Mouse (Mus musculus) brain, embryonic 14.5 days (tissue): ENCODE results near the gene Mettl14. TPM values are rescaled to one million over a fixed set of nuclear protein-coding genes. Genes with fewer than 3 reads are reported as not detected.
A peak's percentile ranks its signal among the peaks of the same experiment; 100 is the strongest.

Source experiments
- DNase-seq: peaks from one replicate; pipeline ENCODE4 v3.0.0-alpha.2; 2011; ENCODE audit warnings: low read depth
- CTCF ChIP-seq: fragments of 200-500 bp; IDR thresholded peaks from 2 replicates; pipeline ENCODE4 v1.5.1; 2012; ENCODE audit warnings: inconsistent platforms, mild to moderate bottlenecking, moderate library complexity, borderline replicate concordance; ENCODE audit not compliant: insufficient read depth, insufficient read length; ENCODE audit errors: extremely low read depth
- POLR2A ChIP-seq: fragments of 200-500 bp; IDR thresholded peaks from 2 replicates; pipeline ENCODE4 v1.6.1; 2012; ENCODE audit warnings: mild to moderate bottlenecking, inconsistent platforms, borderline replicate concordance; ENCODE audit not compliant: poor library complexity, insufficient read depth, insufficient read length, severe bottlenecking; ENCODE audit errors: extremely low read depth
- polyA plus RNA-seq: library from polyadenylated mRNA; depleted of rRNA; stranded (reverse); fragments of >200 nt; gene quantifications from 2 replicates; pipeline ENCODE4 v1.2.3, GENCODE M21; 2012; rRNA removed

The Mettl14 gene
- polyA plus RNA-seq: 15.7 and 15.9 TPM in 2 replicates

DNA sequence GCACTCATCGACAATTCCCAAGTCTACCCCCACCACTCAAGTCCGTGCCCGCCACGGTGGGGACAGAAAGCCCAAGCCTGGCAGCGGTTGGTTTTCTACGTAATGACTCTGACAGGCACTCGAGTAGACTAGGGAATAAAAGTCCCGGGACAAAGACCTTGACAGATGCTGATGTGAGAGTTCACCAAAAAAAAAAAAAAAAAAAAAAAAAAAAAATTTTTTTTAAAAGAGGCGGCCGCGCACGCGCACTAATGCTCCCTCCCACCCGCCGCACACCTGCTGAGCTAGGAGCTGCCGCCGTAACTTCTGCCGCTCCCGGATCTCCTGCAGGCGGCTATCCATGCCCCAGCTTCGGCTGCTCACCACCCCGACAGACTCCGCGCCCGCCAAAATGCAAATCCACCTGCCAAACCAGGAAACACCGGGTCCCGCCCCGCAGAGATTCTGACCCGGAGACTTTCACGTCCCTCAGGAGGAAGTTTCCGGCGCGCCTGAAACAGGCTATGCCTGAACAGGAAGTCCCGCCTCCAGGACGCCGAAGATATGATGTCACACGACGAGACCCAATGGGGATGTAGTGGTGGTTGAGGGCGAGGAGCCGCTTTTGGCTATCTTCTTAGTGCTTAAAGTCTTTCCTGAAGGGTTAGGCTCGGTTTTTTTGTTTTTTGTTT is at the start of gene Mettl14:
Gene Mettl14 (minus strand): TSS at position 623 of the 671 bp plus-strand sequence.
- TF ChIP-seq CTCF (no peak), POLR2A (peak; percentile 49; the same call in 1 of the 2 replicates)
- DNase-seq: peak; percentile 99

GRCm38 (mm10) chr3:123433362-123433761 is 47.5 kb upstream of the Mettl14 start:
- no peak for DNase-seq

DNA sequence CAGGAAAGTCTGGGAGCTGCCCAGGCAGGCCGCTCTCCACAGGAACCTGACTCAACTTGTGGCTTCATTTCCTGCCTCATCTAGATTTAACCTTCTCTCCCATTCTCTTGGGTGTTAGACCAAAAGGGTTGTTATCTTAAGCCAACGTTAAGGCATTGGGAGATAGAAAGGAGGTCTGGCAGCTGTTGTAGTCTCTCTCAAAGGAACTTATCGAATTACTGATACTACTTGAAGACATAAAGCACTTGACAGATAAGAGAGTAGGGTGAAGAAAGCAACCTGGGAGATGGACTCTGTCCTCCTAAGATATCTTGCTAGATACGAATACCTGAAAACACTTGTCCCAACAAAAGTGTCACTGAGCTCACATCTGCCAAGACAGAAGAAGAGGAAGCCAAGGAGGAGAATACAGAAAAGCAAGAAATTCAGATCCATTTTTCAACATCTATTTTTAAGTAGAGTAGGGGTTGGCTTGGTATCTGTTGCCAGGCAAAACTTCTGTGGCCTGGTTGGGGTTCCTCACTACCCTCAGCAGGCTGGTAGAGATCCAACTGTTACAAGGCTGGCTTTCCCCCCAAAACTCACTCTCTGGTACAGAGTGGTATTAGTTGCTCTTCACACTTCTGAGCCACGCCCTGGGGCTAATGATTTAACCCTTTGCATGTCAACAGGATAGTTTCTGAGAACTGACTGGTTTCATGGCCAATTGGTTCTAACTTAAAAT is 46.2 kb upstream of the Mettl14 start:
- TF ChIP-seq CTCF: no peak
- no peak for TF ChIP-seq POLR2A
- DNase-seq: no peak

More at GRCm38 (mm10) chr3:123433362-123433761, 47.5 kb upstream of the Mettl14 start:
- TF ChIP-seq POLR2A (no peak), CTCF (no peak)

- no peak for TF ChIP-seq CTCF
- TF ChIP-seq POLR2A: no peak
- DNase-seq: no peak
Observed at GRCm38 (mm10) chr3:123429597-123430458, 43.9 kb upstream of the Mettl14 start.

DNA sequence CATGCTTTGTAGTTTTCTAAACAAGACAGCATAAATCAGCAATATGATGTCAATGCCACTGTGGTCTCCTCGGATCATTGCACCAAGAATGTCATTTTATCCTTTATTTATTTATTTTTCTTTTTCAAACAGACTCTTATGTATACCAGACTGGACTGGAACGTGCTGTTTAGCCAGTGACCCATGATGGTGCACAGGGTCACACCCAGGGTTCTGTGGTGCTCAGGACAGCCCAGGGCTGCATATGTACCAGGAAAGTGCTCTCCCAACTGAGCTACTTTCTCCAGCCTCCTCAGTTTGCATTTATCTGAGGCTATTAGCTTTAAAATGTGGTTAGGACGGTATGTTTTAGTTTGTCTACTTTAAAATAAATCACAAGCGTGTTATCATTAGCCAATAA is 42.1 kb upstream of the Mettl14 start:
- no peak for DNase-seq
- TF ChIP-seq CTCF (no peak), POLR2A (no peak)

DNA sequence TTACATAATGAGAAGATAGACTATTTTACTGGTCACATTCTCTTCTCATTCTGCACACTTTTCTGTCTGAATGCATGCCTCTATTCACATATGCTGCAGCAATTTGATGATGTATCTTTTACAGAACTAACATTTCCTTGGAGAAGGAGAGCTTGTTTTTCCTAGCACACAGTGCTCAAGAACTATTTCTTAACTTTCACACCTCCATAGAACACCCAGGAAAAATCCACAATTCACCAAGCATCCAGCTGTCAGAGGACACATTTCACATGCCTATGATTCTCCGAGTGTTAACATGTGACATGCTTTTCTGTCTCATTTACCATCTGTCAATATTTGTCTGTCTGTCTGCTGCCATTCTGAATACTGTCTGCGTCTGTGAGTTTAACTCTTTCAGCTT is 39.7 kb upstream of the Mettl14 start:
- TF ChIP-seq POLR2A: no peak
- TF ChIP-seq CTCF: no peak
- peak; percentile 16 for DNase-seq

DNA sequence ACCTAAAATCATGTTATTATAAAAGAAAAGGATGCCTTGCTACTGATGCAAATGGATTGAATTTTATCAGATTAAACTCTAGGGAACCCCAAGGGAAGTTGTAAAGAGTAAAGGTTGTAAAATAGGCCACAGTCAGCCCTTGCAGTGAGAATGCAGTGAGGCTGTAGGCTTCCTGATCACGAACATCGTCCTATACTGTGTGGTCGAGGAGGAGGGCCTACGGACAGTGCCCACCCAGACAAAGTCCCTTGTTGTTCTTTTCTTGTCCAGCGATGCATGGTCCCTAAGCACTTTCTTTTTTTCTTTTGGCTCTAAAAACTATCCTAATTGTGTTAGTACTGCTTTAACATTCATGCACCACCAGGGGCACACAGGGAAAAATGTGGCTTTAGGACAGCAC is 27.3 kb upstream of the Mettl14 start:
- TF ChIP-seq POLR2A: no peak
- TF ChIP-seq CTCF: no peak
- no peak for DNase-seq

DNA sequence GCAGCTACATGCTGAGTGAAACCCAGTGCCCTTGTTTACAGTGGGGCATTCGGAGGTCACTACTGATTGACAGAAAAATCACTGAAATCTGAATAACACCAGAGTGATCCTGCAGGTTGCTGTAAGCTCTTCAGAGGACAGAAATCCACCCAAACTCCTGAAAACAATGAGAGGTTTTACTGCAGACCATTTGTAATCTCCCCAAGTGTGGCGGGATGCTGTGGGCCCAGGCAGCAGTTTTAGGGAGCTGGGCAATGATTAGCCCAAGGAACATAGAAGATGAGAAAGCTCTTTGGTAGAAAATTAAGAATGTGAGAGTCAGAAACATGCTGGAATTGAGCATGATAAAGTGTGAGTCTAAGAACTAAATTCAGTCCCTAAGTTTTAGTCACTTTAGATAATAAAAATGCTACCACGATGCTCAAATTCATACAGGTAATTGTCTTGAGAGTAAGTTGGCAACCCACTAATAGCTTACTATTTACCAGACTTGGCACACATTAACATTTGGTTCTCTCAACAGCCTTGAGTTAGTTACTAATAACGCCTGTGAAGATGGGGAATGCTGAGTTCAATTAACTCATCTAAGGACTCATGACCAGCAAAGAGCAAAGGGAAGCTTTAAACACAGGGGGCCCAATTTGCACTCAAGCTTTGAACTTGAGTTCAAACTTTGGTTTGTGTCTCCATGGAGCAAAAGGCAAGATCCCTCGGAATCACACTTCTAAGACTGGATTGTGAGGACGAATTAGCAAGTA is 26.1 kb upstream of the Mettl14 start:
- no peak for TF ChIP-seq POLR2A
- no peak for TF ChIP-seq CTCF
- no peak for DNase-seq

GRCm38 (mm10) chr3:123404945-123405344 is 19.0 kb upstream of the Mettl14 start:
- TF ChIP-seq CTCF: no peak
- TF ChIP-seq POLR2A: no peak
- no peak for DNase-seq

- TF ChIP-seq CTCF (no peak), POLR2A (no peak)
- no peak for DNase-seq
Observed at GRCm38 (mm10) chr3:123397562-123398481, 11.9 kb upstream of the Mettl14 start.

DNA sequence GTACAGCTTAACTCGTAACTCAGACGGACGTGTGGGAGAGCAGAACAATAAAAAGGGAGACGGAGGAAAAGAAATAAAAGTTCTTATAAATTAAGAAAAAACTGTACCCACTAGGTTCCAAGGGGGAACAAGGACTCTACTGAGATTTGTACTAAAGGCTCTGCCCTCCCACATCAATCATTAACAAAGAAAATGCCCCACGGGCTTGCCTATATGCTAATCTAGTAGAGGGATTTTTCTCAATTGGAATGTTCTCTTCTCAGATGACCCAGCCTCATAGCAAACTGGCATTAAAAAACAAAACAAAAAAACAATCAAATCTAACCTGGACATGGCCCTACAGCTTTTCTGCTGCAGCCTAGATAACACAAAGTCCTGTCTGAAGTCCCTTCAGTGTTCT is 9.7 kb upstream of the Mettl14 start:
- TF ChIP-seq POLR2A: no peak
- no peak for TF ChIP-seq CTCF
- DNase-seq: no peak
